Mouse (Mus musculus): Measurements from ENCODE around the gene Uhrf1bp1.

Gene Uhrf1bp1

GRCm38 (mm10) chr17:27947155-27947554, 90.9 kb downstream of the Uhrf1bp1 start:
- DNase-seq (ENCODE audit: low spot score in 2 of 2): no peak

Measured in right cerebral cortex, postnatal 36 days (tissue).